ENCODE assay signal across 16 mouse cellular contexts in genomic region chr19:37755372-37755771, GRCm38 (mm10). TPM values are rescaled to one million over a fixed set of nuclear protein-coding genes. Genes with fewer than 3 reads are reported as not detected.
DNase-seq lines count a peak whose midpoint lies in the region; ATAC-seq and TF ChIP-seq lines count a peak whose summit lies in the region.
"Had no signal": no experiment of that assay in that cellular context is flagged by ENCODE, and none has a peak within 500 bp of the region (broad histone marks: within the 10 kb centered on the region; RNA-seq: fewer than 3 reads in every experiment).

No protein-coding gene starts in this region.

- no peak for ATAC-seq in intestine, postnatal 0 days
- ATAC-seq in intestine, embryonic 16.5 days: no peak
- no peak for ATAC-seq in Patski
- ATAC-seq: forebrain, embryonic 13.5 days; midbrain, embryonic 15.5 days had no signal

- 82% methylated on average over 3 of the region's 3 CpGs for WGBS in intestine, postnatal 0 days
- 85% methylated on average over 3 of the region's 3 CpGs for WGBS in intestine, embryonic 16.5 days
- WGBS in midbrain, embryonic 10.5 days: 92% methylated on average over 3 of the region's 3 CpGs

- no peak overlapping the region for H3K27ac ChIP-seq in intestine, postnatal 0 days (ENCODE audit: low read depth, low read length)
- H3K27ac ChIP-seq in intestine, embryonic 16.5 days (ENCODE audit: low read length): no peak overlapping the region
- H3K27ac ChIP-seq in midbrain, embryonic 10.5 days (replicated peaks): no peak overlapping the region
- H3K27ac ChIP-seq: embryonic facial prominence, embryonic 15.5 days; forebrain, embryonic 13.5 days; hindbrain, embryonic 12.5 days; limb, embryonic 13.5 days; midbrain, embryonic 15.5 days; neural tube, embryonic 13.5 days had no signal

- no peaks in the 10 kb centered on the region for H3K36me3 ChIP-seq in intestine, postnatal 0 days (ENCODE audit: control insufficient read depth, insufficient read depth)
- no peaks in the 10 kb centered on the region for H3K36me3 ChIP-seq in intestine, embryonic 16.5 days (ENCODE audit: control insufficient read depth, insufficient read depth, low read length)
- H3K36me3 ChIP-seq in midbrain, embryonic 10.5 days: no peaks in the 10 kb centered on the region
- H3K36me3 ChIP-seq: embryonic facial prominence, embryonic 15.5 days; hindbrain, embryonic 12.5 days; limb, embryonic 13.5 days; midbrain, embryonic 15.5 days; neural tube, embryonic 13.5 days had no signal

- TF ChIP-seq CTCF in intestine, postnatal 0 days (IDR thresholded peaks at IDR 0.05; ENCODE audit: low read depth): peak; percentile 31
- TF ChIP-seq CTCF in Patski (IDR thresholded peaks at IDR 0.05): peak; percentile 48

- no peaks in the 10 kb centered on the region for H3K4me1 ChIP-seq in intestine, postnatal 0 days (replicated peaks; ENCODE audit: control insufficient read depth, insufficient read depth, low read length)
- H3K4me1 ChIP-seq in intestine, embryonic 16.5 days (ENCODE audit: control insufficient read depth, insufficient read depth, low read length): no peaks in the 10 kb centered on the region
- no peaks in the 10 kb centered on the region for H3K4me1 ChIP-seq in midbrain, embryonic 10.5 days
- H3K4me1 ChIP-seq: embryonic facial prominence, embryonic 15.5 days; forebrain, embryonic 13.5 days; hindbrain, embryonic 12.5 days; limb, embryonic 13.5 days; midbrain, embryonic 15.5 days; neural tube, embryonic 13.5 days had no signal

- no peak overlapping the region for H3K4me3 ChIP-seq in intestine, postnatal 0 days (ENCODE audit: low read depth, low read length)
- H3K4me3 ChIP-seq in intestine, embryonic 16.5 days (ENCODE audit: low read length): no peak overlapping the region
- H3K4me3 ChIP-seq in midbrain, embryonic 10.5 days: no peak overlapping the region
- H3K4me3 ChIP-seq: embryonic facial prominence, embryonic 15.5 days; forebrain, embryonic 13.5 days; hindbrain, embryonic 12.5 days; limb, embryonic 13.5 days; midbrain, embryonic 15.5 days; neural tube, embryonic 13.5 days had no signal

- CTCF ChIA-PET in Patski (lab: Charles Lee): interaction anchor here (1.1 to 2.6 kb wide), 3 partner anchors 11 to 51 kb away, joined by 4 to 12 read pairs (median 5); no protein-coding TSS in a partner anchor

- no peaks in the 10 kb centered on the region for H3K9me3 ChIP-seq in intestine, postnatal 0 days (ENCODE audit: control insufficient read depth)
- H3K9me3 ChIP-seq in intestine, embryonic 16.5 days (ENCODE audit: control insufficient read depth, low read length): no peaks in the 10 kb centered on the region
- peaks cover 5% of the 10 kb centered on the region; the same call in 1 of the 2 replicates for H3K9me3 ChIP-seq in midbrain, embryonic 10.5 days (replicated peaks)
- H3K9me3 ChIP-seq: embryonic facial prominence, embryonic 15.5 days; forebrain, embryonic 13.5 days; hindbrain, embryonic 12.5 days; limb, embryonic 13.5 days; midbrain, embryonic 15.5 days had no signal

- H3K9ac ChIP-seq in intestine, postnatal 0 days (ENCODE audit: low read depth, low read length): no peak overlapping the region
- no peak overlapping the region for H3K9ac ChIP-seq in intestine, embryonic 16.5 days (ENCODE audit: low read depth, low read length)
- H3K9ac ChIP-seq: embryonic facial prominence, embryonic 15.5 days; forebrain, embryonic 13.5 days; hindbrain, embryonic 12.5 days; limb, embryonic 13.5 days; midbrain, embryonic 15.5 days; neural tube, embryonic 13.5 days had no signal

- POLR2A ChIA-PET in Patski (lab: Charles Lee): no interaction called here

- in situ Hi-C loops in Patski (cut with MboI; ENCODE audit: low pct_unique_long_range_greater_than_20kb): no loop called here

- peak; percentile 14 for DNase-seq in thymus, postnatal 14 days
- no peak for DNase-seq in thymus, postnatal 10 days (ENCODE audit: low spot score in 2 of 2)
- no peak for DNase-seq in Patski (ENCODE audit: low read depth, low spot score)
- no peak for DNase-seq in ovary, postnatal 36 days (ENCODE audit: low spot score)
- no peak for DNase-seq in midbrain, embryonic 10.5 days (ENCODE audit: low spot score)
- DNase-seq in cerebellum, adult 18-20 months: no peak
- DNase-seq: adrenal gland, adult 8-10 months; gastrocnemius, postnatal 14 days had no signal

- H3K4me2 ChIP-seq in intestine, postnatal 0 days (replicated peaks; ENCODE audit: low read depth): no peak overlapping the region
- no peak overlapping the region for H3K4me2 ChIP-seq in intestine, embryonic 16.5 days (ENCODE audit: low read depth, low read length)
- H3K4me2 ChIP-seq: embryonic facial prominence, embryonic 15.5 days; forebrain, embryonic 13.5 days; hindbrain, embryonic 12.5 days; limb, embryonic 13.5 days; midbrain, embryonic 15.5 days; neural tube, embryonic 13.5 days had no signal

- no peaks in the 10 kb centered on the region for H3K27me3 ChIP-seq in intestine, postnatal 0 days (replicated peaks; ENCODE audit: control insufficient read depth, insufficient read depth, low read length)
- H3K27me3 ChIP-seq in intestine, embryonic 16.5 days (replicated peaks; ENCODE audit: control insufficient read depth, insufficient read depth, low read length): no peaks in the 10 kb centered on the region
- no peaks in the 10 kb centered on the region for H3K27me3 ChIP-seq in Patski
- H3K27me3 ChIP-seq in midbrain, embryonic 10.5 days (ENCODE audit: low read depth, poor library complexity, severe bottlenecking): no peaks in the 10 kb centered on the region
- H3K27me3 ChIP-seq: embryonic facial prominence, embryonic 15.5 days; forebrain, embryonic 13.5 days; hindbrain, embryonic 12.5 days; limb, embryonic 13.5 days; midbrain, embryonic 15.5 days; neural tube, embryonic 13.5 days had no signal

RNA-seq across cellular contexts. Expression of gene Cyp26a1, which starts 57.8 kb away (rescaled TPM):
- 0.14 TPM in 1 of 2 replicates, not detected in the other for polyA plus RNA-seq in intestine, postnatal 0 days (2015; fragmentation: Nextera tagmentation; extraction: Ambion mirVana)
- 0.45 and 0.82 TPM in 2 replicates for polyA plus RNA-seq in intestine, embryonic 16.5 days (2015; fragmentation: Nextera tagmentation; extraction: Ambion mirVana)
- polyA plus RNA-seq in Patski (2021): 0.35 TPM
- 1.8 and 3.2 TPM in 2 replicates for polyA plus RNA-seq in midbrain, embryonic 10.5 days (2016; fragmentation: Nextera tagmentation; extraction: Ambion mirVana)
- polyA plus RNA-seq: midbrain, embryonic 15.5 days had no signal
